In the genomic region with DNA sequence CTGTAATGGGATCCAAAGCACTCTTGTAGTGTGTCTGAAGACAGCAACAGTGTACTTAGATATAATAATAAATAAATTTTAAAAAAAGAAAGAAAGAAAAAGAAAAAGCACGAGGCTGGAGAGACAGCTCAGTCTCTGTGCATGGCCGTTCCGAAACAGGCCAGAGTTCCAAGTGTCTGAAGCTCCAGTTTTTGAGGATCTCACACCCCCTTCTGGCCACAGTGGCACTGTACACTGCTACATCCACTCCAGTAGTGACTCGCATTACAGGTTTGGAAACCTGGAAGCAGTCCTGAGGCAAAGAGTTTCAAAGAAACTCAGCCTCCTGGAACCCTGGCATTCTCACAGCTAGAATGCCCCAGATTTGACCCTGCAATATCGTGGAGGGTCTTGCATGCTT, we compare ENCODE assay signal across 9 mouse cellular contexts. TPM values are rescaled to one million over a fixed set of nuclear protein-coding genes. Genes with fewer than 3 reads are reported as not detected.
DNase-seq lines count a peak whose midpoint lies in the region; ATAC-seq and TF ChIP-seq lines count a peak whose summit lies in the region.
"Had no signal": no experiment of that assay in that cellular context is flagged by ENCODE, and none has a peak within 500 bp of the region (broad histone marks: within the 10 kb centered on the region; RNA-seq: fewer than 3 reads in every experiment).

No protein-coding gene starts in this region.

- TF ChIP-seq CTCF in lung, adult 2 months (IDR thresholded peaks at IDR 0.05; ENCODE audit: insufficient read depth, low read length): peak; percentile 81

- no peak overlapping the region for H3K4me3 ChIP-seq in lung, adult 2 months (replicated peaks; ENCODE audit: extremely low read depth, low read depth, low read length)
- H3K4me3 ChIP-seq: heart, embryonic 13.5 days had no signal

- no peaks in the 10 kb centered on the region for H3K4me1 ChIP-seq in lung, adult 2 months (ENCODE audit: control insufficient read depth, insufficient read depth, low read length)

- no peak for ATAC-seq in cerebellum, adult (ENCODE audit: insufficient number of reproducible peaks, low FRiP score, low TSS enrichment)

- DNase-seq in cerebellum, adult 11 months: peak; percentile 68
- peak; percentile 76 to 80 for DNase-seq in B cell, adult 2 months
- DNase-seq in brain, adult 2 months (ENCODE audit: low read depth, low spot score): peak; percentile 89
- DNase-seq in gastrocnemius, adult 18-20 months (ENCODE audit: low spot score): peak; percentile 88
- peak; percentile 78 to 88 for DNase-seq in kidney, adult 8-10 months
- DNase-seq in lung, adult 2 months: peak; percentile 72
- peak; percentile 62 for DNase-seq in spleen, adult 12 weeks (ENCODE audit: low spot score)

- no peak for TF ChIP-seq POLR2A in lung, adult 2 months (IDR thresholded peaks at IDR 0.05; ENCODE audit: borderline replicate concordance, extremely low read depth, low read depth, low read length)

- WGBS in lung, adult 2 months: 19% methylated on average over 5 of the region's 5 CpGs

RNA-seq across cellular contexts. Expression of a gene that starts 9.9 kb away (rescaled TPM):
- total RNA-seq in gastrocnemius, adult 18-20 months (2021): 100 to 1,000 TPM; 244 to 292 TPM
- polyA plus RNA-seq in lung, adult 2 months (2012; rRNA removed): 267 and 338 TPM in 2 replicates

RNA-seq across cellular contexts. Expression of a gene that starts 13.9 kb away (rescaled TPM):
- total RNA-seq in gastrocnemius, adult 18-20 months (2021): 1 to 10 TPM; 2.3 to 4.1 TPM
- 51.5 and 52.4 TPM in 2 replicates for polyA plus RNA-seq in lung, adult 2 months (2012; rRNA removed)

RNA-seq across cellular contexts. Expression of a gene that starts 14.1 kb away (rescaled TPM):
- total RNA-seq in gastrocnemius, adult 18-20 months (2021): 1 to 10 TPM in 1 of 2 experiments, under 1 TPM in 1; 0.91 to 1.9 TPM
- 61.9 and 70.8 TPM in 2 replicates for polyA plus RNA-seq in lung, adult 2 months (2012; rRNA removed)

RNA-seq across cellular contexts. Expression of a gene that starts 31.0 kb away (rescaled TPM):
- 10 to 100 TPM; 38.5 to 40.0 TPM for total RNA-seq in gastrocnemius, adult 18-20 months (2021)
- polyA plus RNA-seq in lung, adult 2 months (2012; rRNA removed): 87.0 and 91.3 TPM in 2 replicates

RNA-seq across cellular contexts. Expression of a gene that starts 54.2 kb away (rescaled TPM):
- total RNA-seq in gastrocnemius, adult 18-20 months (2021): 10 to 100 TPM; 24.3 to 31.7 TPM
- 111 and 136 TPM in 2 replicates for polyA plus RNA-seq in lung, adult 2 months (2012; rRNA removed)
